Mouse (Mus musculus) heart, adult 2 months (tissue): ENCODE results near the gene Msl2. TPM values are rescaled to one million over a fixed set of nuclear protein-coding genes. Genes with fewer than 3 reads are reported as not detected.

ENCODE experiments used
- DNase-seq, 2 experiments: peaks; one replicate each; pipeline ENCODE4 v3.0.0; 2021
- H3K27ac ChIP-seq: fragments of 200-600 bp; 2 replicates; pipeline ENCODE4 v1.8.1; 2022
- H3K27me3 ChIP-seq: fragments of 200-500 bp; 2 replicates; pipeline ENCODE4 v1.6.1; 2012; ENCODE audit warnings: mild to moderate bottlenecking, low read length, inconsistent platforms, mixed read lengths; ENCODE audit not compliant: control insufficient read depth, insufficient read depth
- H3K36me3 ChIP-seq: fragments of 200-500 bp; 2 replicates; pipeline ENCODE4 v1.6.1; 2012; ENCODE audit warnings: low read length, inconsistent platforms; ENCODE audit not compliant: control insufficient read depth, insufficient read depth
- H3K4me1 ChIP-seq: fragments of 200-500 bp; 2 replicates; pipeline ENCODE4 v1.6.1; 2011; ENCODE audit warnings: low read length; ENCODE audit not compliant: control insufficient read depth, insufficient read depth
- H3K4me3 ChIP-seq: fragments of 200-600 bp; 2 replicates; pipeline ENCODE4 v1.8.1; 2022
- H3K79me2 ChIP-seq: fragments of 200-500 bp; replicated peaks from 2 replicates; pipeline ENCODE4 v1.6.1; 2012; ENCODE audit warnings: mild to moderate bottlenecking, inconsistent platforms, low read length, moderate library complexity, mixed read lengths; ENCODE audit not compliant: control insufficient read depth, insufficient read depth
- H3K9ac ChIP-seq: fragments of 200-500 bp; 2 replicates; pipeline ENCODE4 v1.6.1; 2012; ENCODE audit warnings: low read depth, mild to moderate bottlenecking, control low read depth, inconsistent platforms, low read length, mixed read lengths
- CTCF ChIP-seq: fragments of 200-600 bp; IDR thresholded peaks from 2 replicates; pipeline ENCODE4 v1.8.1; 2022; ENCODE audit warnings: antibody characterized with exemption, mild to moderate bottlenecking, moderate library complexity
- EP300 ChIP-seq: fragments of 200-500 bp; IDR thresholded peaks from 2 replicates; pipeline ENCODE4 v1.6.1; 2011; ENCODE audit warnings: low read depth, low read length, control low read depth; ENCODE audit not compliant: insufficient read depth
- POLR2A ChIP-seq: fragments of 200-500 bp; IDR thresholded peaks from 2 replicates; pipeline ENCODE4 v1.6.1; 2011; ENCODE audit warnings: mild to moderate bottlenecking, low read depth, low read length, control low read depth; ENCODE audit not compliant: insufficient read depth
- WGBS: fragments of 180-500 bp; shearing (Covaris S2); methylation state at CpG from one replicate; pipeline ENCODE4 v1.1.7; 2018; 5-methylcytosine and 5-hydroxymethylcytosine counted together
- intact Hi-C: fragments of 180-260 bp; cut with DNase I; formaldehyde crosslinking; loops from one replicate; pipeline ENCODE4 v1.15.1; 2025
- polyA plus RNA-seq: library from polyadenylated mRNA; depleted of rRNA; stranded (reverse); fragments of >200 nt; gene quantifications from 2 replicates; pipeline ENCODE4 v1.2.3, GENCODE M21; 2012
- total RNA-seq, 2 experiments: library from RNA; stranded (reverse); gene quantifications; 2 replicates each; pipeline ENCODE4 v1.2.3; 2021

Msl2 gene
- total and polyA plus RNA-seq, 3 experiments = 10.8 to 35.9 (median 33.5) TPM

DNA sequence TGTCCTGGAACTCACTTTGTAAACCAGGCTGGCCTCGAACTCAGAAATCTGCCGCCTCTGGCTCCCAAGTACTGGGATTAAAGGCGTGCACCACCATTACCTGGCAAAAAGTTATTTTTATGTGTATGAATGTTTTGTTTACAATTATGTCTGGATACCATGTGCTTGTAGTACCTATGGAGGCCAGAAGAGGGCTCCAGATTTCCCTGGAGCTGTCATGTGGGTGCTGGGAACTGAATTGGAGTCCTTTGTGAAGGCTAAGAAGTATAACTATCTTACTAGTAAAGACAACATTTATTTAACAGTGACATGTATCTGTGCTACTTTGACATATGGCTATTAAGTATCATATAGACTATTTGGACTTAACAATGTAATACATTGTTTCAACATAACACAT is 4.1 kb upstream of the Msl2 start:
- Histone ChIP-seq H3K9ac (no peak overlapping the region), H3K79me2 (no peaks in the 10 kb centered on the region), H3K4me3 (no peak overlapping the region), H3K27ac (no peak overlapping the region), H3K36me3 (no peaks in the 10 kb centered on the region), H3K4me1 (0 out of 2 replicates have a peak, but pooled peaks cover 1% of the 10 kb centered on the region), H3K27me3 (no peaks in the 10 kb centered on the region)
- DNase-seq = no peak
- intact Hi-C loops = no loop called here
- no peak for TF ChIP-seq POLR2A
- no peak for TF ChIP-seq EP300
- TF ChIP-seq CTCF = peak; percentile 55
- 97% methylated on average over 3 of the region's 3 CpGs for WGBS

DNA sequence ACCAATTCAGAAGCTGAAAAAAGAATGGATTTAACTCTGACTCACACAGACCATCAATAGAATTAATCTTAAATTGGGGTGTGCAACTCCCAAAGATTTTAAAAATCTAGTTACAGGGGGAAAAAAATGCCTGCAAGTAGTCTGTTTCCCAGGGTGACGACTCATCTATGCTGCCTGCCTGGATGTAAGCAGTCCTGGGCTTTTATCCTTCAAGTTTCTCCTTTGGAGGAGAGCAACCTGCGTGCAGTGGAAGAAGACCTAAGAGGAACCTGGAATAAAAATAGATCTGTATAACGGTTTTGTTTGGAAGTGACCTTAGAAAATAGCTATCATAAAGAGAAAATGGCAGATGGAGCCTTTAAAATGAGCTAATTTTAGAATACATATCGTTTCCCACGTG is 1.4 kb upstream of the Msl2 start:
- WGBS = 22% methylated on average over 5 of the region's 5 CpGs
- peak overlapping the region; percentile 98 for H3K27ac ChIP-seq
- intact Hi-C loops = loop anchor here (2.0 kb wide), 1 partner anchor 430 kb away; no protein-coding TSS in a partner anchor

DNA sequence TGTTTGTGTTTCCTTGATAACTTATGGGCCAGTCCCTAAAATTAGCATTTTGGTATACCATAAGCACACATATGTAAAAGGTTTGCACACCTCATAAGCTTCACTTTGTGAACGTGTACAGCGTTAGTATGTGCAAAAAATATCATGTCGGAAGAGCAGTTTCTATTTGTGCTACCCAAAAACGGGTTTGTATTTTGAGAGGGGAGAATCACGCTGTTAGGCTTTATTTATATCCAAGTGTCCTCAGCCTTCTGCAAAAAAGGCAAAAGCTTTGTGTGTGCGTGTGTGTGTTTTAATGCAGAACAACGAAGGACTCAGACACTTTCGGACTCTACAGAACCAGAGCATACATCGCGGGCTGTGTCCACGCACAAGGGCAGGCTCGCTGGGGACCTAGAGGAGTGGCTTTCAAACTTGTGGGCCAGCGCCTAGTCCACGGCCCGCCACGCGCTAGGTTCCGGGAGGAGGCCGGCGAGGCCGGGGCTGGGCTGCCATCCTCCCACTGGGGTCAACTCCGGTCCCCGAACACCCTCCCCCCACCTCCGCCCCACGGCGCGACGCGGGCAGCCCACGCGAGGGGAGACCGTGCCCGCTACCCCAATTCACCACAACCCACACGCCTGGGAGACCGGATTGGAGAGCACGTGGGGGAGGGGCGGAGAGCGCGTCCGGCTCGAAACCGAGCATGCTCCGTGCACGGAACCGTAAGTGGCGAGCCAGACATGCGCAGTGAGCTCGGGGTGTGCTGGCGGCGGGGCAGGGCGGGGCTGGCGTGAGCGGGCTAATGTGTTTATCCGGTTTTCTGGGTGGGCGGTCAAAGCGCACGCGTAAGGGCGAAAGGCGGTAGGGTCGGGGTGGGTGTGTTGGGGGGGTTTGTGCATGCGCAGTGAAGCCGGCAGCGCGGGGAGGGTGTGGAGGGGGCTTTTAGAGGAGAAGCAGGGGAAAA is 587 bp upstream of the Msl2 start:
- peak; percentile 98 to 99 for DNase-seq
- WGBS = under 1% methylated on average over 64 of the region's 65 CpGs
- Histone ChIP-seq H3K9ac (peak overlapping the region; percentile 90), H3K36me3 (peaks cover 7% of the 10 kb centered on the region), H3K27ac (peak overlapping the region; percentile 98), H3K79me2 (no peaks in the 10 kb centered on the region), H3K27me3 (no peaks in the 10 kb centered on the region), H3K4me3 (peak overlapping the region; percentile 54), H3K4me1 (peaks cover 5% of the 10 kb centered on the region)
- TF ChIP-seq POLR2A (peak; percentile 80), EP300 (peak; percentile 61; the same call in 1 of the 2 replicates), CTCF (no peak)
- intact Hi-C loops = loop anchor here (1.0 to 2.0 kb wide), 2 partner anchors 39 to 431 kb away; partner anchors contain the start of gene Pccb

More for the DNA sequence above, 1.4 kb upstream of the Msl2 start:
- Histone ChIP-seq H3K4me3 (no peak overlapping the region; the same call in 1 of the 2 replicates), H3K36me3 (peaks cover 2% of the 10 kb centered on the region), H3K9ac (no peak overlapping the region), H3K4me1 (peaks cover 2% of the 10 kb centered on the region), H3K79me2 (no peaks in the 10 kb centered on the region), H3K27me3 (no peaks in the 10 kb centered on the region)
- no peak for TF ChIP-seq POLR2A
- TF ChIP-seq EP300 = no peak
- no peak for TF ChIP-seq CTCF
- DNase-seq = no peak

DNA sequence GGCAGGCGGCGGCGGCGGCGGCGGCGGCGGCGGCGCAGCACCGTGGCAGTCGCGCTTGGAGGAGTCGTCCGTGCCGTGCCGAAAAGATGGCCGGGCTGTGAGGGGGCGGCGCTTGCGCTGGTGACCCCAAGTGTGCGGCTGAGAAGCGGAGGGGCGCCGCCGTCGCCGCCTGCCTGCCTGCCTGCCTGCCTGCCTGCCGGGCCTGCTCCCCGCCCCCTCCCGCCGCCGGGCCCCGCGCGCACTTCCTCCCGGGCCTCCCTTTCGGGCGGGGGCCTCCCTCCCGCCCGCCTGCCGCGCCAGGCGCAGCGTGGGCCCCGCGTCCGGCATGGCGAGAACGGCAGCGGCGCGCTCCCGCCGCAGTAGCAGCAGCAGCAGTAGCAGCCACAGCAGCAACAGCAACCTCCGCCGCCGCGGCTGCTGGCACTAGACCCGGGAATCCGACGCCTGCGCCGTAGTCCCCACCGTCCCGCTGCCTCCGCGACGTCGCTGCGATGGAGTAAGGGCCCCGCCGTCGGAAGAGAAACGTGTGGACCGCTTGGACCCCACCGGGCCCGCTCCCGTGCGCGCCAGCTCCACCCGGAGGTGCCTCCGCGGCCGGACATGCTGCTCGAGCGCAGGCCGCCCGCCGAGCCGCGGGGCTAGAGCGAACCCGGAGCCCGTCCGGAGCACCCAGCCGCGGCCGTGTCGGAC is 576 bp downstream of the Msl2 start:
- H3K27ac ChIP-seq = peak overlapping the region; percentile 100
- WGBS = 1% methylated on average over 93 of the region's 100 CpGs
- intact Hi-C loops = loop anchor here (5.0 kb wide), 3 partner anchors 38 to 178 kb away; partner anchors contain the start of gene Ppp2r3a
- peaks cover 12% of the 10 kb centered on the region for H3K36me3 ChIP-seq
- peak overlapping the region; percentile 70 for H3K4me3 ChIP-seq
- peak; percentile 92 to 94 for DNase-seq
- H3K27me3 ChIP-seq = no peaks in the 10 kb centered on the region
- peak overlapping the region; percentile 100 for H3K9ac ChIP-seq
- 0 out of 2 replicates have a peak, but pooled peaks cover 3% of the 10 kb centered on the region for H3K79me2 ChIP-seq
- no peak for TF ChIP-seq EP300
- TF ChIP-seq POLR2A = 0 out of 2 replicates have a peak, but pooled peaks have one; percentile 34
- TF ChIP-seq CTCF = no peak
- peaks cover 11% of the 10 kb centered on the region for H3K4me1 ChIP-seq

DNA sequence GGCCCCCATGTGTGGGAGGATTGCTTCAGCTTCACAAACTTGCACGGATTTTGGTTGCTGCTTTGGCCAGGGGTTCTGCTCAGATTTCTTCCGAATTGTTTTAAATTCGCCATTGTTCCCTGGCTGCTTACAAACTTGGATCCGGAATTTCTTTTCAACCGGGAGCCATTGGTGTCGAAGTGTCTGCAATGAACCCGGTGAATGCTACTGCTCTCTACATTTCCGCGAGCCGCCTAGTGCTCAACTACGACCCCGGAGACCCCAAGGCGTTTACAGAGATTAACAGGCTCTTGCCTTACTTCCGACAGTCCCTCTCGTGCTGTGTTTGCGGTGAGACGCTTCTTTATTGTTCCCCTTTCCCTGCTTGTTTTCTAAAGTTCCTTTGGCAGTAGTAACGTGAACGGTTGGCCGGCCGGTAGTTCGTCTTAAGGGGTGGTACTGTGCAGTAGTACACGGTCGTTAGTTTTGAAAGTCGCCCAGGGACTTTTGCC is 1.2 kb downstream of the Msl2 start:
- peak overlapping the region; percentile 100 for H3K9ac ChIP-seq
- H3K27me3 ChIP-seq = no peaks in the 10 kb centered on the region
- peak overlapping the region; percentile 100 for H3K27ac ChIP-seq
- H3K4me3 ChIP-seq = peak overlapping the region; percentile 70
- under 1% methylated on average over 25 of the region's 25 CpGs for WGBS
- peak; percentile 48 to 57 for DNase-seq
- H3K79me2 ChIP-seq = peaks cover 4% of the 10 kb centered on the region
- intact Hi-C loops = loop anchor here (5.0 kb wide), 3 partner anchors 37 to 177 kb away; partner anchors contain the start of gene Ppp2r3a
- peaks cover 19% of the 10 kb centered on the region for H3K36me3 ChIP-seq
- peaks cover 13% of the 10 kb centered on the region for H3K4me1 ChIP-seq
- no peak for TF ChIP-seq POLR2A
- TF ChIP-seq CTCF = no peak
- TF ChIP-seq EP300 = 0 out of 2 replicates have a peak, but pooled peaks have one; percentile 5
